Mouse (Mus musculus): Measurements from ENCODE around the gene Gm27029.
"Not testable (repeated sequence)": the region's sequence is repeated elsewhere in the genome, so short reads cannot be mapped to it uniquely, and the experiment has no call there.

Gm27029 gene

GRCm38 (mm10) chr11:101418991-101419390, 5.6 kb downstream of the Gm27029 start:
- no peak for DNase-seq

GRCm38 (mm10) chr11:101417101-101417855, 7.3 kb downstream of the Gm27029 start, which contains the start of gene Aarsd1:
TSS of gene Aarsd1 (minus strand) at chr11:101417615.
- peak; percentile 74 to 87 for DNase-seq

DNA sequence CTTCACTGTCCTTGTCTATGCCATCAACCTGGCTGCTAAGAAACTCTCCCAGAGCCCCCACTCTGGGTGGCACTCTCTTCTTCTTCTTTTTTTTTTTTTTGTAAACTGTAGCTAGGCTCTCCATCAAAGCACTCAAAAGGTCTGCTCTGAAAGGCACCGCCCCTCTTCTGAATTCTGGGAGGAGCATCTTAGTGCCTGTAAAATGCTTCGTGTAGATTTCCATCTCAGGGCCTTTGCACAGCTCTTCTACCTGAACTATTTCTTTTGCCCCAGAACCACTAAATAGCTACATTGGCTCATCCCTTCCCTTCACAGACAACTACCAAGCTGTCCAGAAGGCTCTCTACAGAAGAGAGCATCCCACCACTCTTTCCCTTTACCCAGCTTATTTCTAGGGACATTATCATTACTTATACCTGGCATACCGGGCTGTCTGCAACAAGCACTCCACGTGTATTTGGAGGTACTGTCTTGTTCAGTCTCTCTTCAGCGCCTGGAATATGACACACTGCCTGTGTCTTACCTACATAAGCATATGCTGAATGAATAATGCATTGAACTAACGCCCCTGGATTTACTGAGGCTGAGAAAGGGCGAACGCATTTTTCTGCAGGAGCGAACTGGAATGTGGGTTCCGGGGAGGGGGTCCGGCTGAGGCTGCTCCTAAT, 8.0 kb downstream of the Gm27029 start:
- no peak for DNase-seq

- DNase-seq = no peak
Observed at GRCm38 (mm10) chr11:101415306-101415705, 9.3 kb downstream of the Gm27029 start.

GRCm38 (mm10) chr11:101395110-101395509, 29.5 kb downstream of the Gm27029 start:
- DNase-seq = peak; percentile 84

DNA sequence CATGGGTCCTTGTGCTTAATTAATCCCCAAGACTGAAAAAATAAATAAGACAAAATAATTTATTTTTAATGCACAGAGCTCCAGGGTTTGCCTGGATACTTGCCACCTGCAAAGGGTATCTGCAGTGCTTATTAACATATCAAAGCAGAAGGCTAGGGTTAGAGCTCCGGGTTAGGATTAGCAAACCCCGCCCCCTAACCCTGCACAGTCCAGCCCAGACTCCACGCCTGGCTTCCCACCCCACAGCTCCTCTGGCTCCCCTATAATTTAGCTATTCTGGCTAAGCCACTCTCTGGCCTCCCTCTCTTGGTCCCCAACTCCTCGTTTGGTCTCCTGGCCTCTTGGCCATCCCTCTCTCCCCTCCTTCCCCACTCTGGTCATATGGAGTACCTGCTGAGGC, 42.8 kb downstream of the Gm27029 start:
- no peak for DNase-seq

GRCm38 (mm10) chr11:101378926-101379325, 45.7 kb downstream of the Gm27029 start:
- DNase-seq = peak; percentile 46 to 70

- not testable (repeated sequence) for DNase-seq
Observed at GRCm38 (mm10) chr11:101378196-101378595, 46.4 kb downstream of the Gm27029 start.

GRCm38 (mm10) chr11:101374421-101374938, 50.1 kb downstream of the Gm27029 start:
- DNase-seq = no peak

DNA sequence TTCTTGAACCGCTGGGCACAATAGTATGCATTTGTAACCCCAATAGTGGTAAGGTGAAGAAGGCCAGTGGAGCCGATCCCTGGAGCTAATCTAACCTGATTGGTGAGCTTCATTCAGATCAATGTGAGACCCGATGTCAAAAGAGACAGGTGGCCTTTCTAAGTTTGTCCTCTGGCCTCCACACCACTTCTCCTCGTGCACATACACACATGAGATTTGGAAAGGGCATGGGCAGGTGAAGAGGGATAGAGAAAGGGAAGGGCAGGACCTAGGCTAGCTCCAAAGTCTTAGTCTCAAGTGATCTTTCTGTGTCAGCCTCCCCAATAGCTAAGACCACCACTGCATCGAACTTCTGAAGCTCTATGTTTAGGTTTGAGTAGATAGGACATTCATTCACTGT, 54.5 kb downstream of the Gm27029 start:
- no peak for DNase-seq

DNA sequence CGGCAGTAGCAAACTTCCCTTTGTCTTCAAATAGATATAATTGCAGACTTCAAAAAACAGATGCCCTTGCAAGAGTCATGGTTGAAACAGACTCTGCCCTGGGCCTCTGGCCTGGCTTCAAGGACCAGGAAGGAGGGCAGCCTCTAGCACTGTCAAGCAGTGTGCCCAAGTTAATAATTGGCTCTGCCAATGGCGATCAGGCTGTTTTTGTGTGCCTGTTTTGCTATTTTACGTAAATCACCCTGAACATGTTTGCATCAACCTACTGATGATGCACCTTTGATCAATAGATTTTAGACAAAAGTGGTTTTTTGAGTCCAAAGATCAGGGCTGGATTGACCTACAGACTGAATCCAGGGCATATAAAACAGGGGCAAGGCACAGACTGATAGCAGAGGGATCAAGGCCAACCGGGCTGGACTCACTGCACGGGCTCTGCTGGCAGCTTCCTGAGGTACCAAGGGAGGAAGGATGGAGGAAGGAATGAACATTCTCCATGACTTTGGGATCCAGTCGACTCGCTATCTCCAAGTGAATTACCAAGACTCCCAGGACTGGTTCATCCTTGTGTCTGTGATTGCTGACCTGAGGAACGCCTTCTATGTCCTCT, 57.2 kb downstream of the Gm27029 start, which contains the start of gene G6pc:
TSS of gene G6pc (plus strand) at position 236 of the 610 bp plus-strand sequence.
- DNase-seq = peak; percentile 82 to 90

GRCm38 (mm10) chr11:101364531-101364931, 60.1 kb downstream of the Gm27029 start:
- peak; percentile 72 to 80 for DNase-seq

GRCm38 (mm10) chr11:101360651-101361113, 63.9 kb downstream of the Gm27029 start:
- no peak for DNase-seq

DNA sequence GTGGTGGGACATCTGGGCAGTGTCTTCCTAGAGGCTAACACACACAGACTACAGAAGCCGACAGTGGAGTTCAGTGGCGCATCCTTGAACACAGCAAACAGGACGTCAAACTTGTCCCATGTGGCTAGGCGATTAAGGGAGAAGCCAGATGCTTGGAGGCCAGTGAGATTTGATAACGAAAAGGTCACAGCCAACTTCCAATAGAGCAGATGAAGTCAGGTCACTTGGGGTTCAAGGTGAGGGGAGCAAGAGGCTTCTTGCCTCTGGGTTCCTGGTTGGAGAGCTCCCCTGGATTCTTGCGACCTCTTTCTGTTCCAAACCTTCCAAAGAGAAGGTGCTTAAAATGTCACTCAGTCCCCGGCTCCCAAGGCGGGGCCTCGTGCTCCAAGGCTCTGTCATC, 64.8 kb downstream of the Gm27029 start:
- DNase-seq = no peak

DNA sequence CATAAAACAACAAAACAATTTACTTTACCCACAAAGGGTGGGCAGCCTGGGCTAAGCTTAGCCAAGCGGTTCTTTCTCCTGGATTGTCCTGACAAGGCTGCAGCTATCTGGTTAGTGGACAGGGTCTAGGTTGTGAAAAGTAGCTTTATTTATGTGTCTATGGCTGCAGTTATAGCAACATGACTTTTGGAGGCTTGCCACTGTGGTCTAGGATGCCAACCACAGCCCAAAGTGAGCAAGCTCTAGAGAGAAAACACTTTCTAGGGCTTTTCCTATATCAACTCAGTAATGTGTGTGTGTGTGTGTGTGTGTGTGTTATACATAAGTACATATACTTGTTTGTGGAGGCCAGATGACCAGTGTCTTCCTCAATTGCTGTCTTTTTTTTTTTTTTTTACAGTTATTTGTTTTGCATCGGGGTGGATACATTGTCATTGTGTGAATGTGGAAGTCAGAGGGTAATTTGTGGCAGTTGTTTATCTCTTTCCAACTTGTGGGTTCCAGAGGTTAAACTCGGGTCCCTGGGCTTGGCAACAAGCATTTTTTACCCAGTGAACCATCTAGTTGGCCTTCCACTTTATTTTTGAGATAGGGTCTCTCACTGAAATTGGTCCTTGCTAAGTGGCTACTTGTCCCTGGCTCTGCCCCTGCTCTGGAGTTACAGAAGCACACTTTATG, 67.0 kb downstream of the Gm27029 start:
- no peak for DNase-seq
